Mouse (Mus musculus) monocyte, adult 5-6 weeks (primary cell): ENCODE data around the gene Wee1. TPM values are rescaled to one million over a fixed set of nuclear protein-coding genes. Genes with fewer than 3 reads are reported as not detected.
A peak's percentile ranks its signal among the peaks of the same experiment; 100 is the strongest.

Experiments used
- ATAC-seq: fragments of 153-309, 156-312 bp; replicated peaks from 2 replicates; pipeline ENCODE4 v1.8.0; 2017; ENCODE audit warnings: mild to moderate bottlenecking; ENCODE audit not compliant: low TSS enrichment, insufficient number of reproducible peaks, severe bottlenecking, poor library complexity, low FRiP score
- total RNA-seq: library from RNA; stranded (forward); fragments of 200-1000, 200-491, 200-594 nt; gene quantifications from 3 replicates; pipeline ENCODE4 v1.2.3, GENCODE M21; 2017

Gene Wee1
- total RNA-seq, 1 experiment from 2014 or later, result 1.2 TPM

GRCm38 (mm10) chr7:110166233-110166632 lies 44.4 kb downstream of the Wee1 start:
- ATAC-seq, result peak; percentile 66

GRCm38 (mm10) chr7:110179208-110179607 lies 57.4 kb downstream of the Wee1 start:
- no peak for ATAC-seq

- no peak for ATAC-seq
Observed at GRCm38 (mm10) chr7:110180613-110181012, 58.8 kb downstream of the Wee1 start.

- ATAC-seq, result no peak
Observed at GRCm38 (mm10) chr7:110181446-110181845, 59.6 kb downstream of the Wee1 start.

GRCm38 (mm10) chr7:110184608-110185007 lies 62.8 kb downstream of the Wee1 start:
- ATAC-seq, result no peak

GRCm38 (mm10) chr7:110189951-110190350 lies 68.1 kb downstream of the Wee1 start:
- ATAC-seq, result no peak

Other genes starting within 250 kb of the Wee1 start
- 139 to 184 TPM (median 162 TPM) in 3 replicates for gene Dennd5a, start 161.6 kb upstream of the Wee1 start, total RNA-seq
- 27.4 to 52.0 TPM (median 38.2 TPM) in 3 replicates for gene Tmem41b, start 135.1 kb upstream of the Wee1 start, total RNA-seq
- 130 to 147 TPM (median 136 TPM) in 3 replicates for gene Ipo7, start 103.8 kb upstream of the Wee1 start, total RNA-seq
- gene Zfp143, start 60.8 kb upstream of the Wee1 start, total RNA-seq, result 27.5 to 63.8 TPM (median 40.2 TPM) in 3 replicates
- gene Swap70, start 99.7 kb downstream of the Wee1 start, total RNA-seq, result 76.0 to 118 TPM (median 83.2 TPM) in 3 replicates